Mouse (Mus musculus): Measurements from ENCODE around the gene Cage1. TPM values are rescaled to one million over a fixed set of nuclear protein-coding genes. Genes with fewer than 3 reads are reported as not detected.

The Cage1 gene
- polyA plus RNA-seq, 1 experiment from 2014 or later: 1.1 TPM

- H3K4me1 ChIP-seq (ENCODE audit: control insufficient read depth, insufficient read depth, low read length): no peaks in the 10 kb centered on the region
- no peaks in the 10 kb centered on the region for H3K27me3 ChIP-seq (ENCODE audit: control insufficient read depth, insufficient read depth, low read length)
- WGBS: 20% methylated on average over 7 of the region's 7 CpGs
- peak overlapping the region; percentile 98; the same call in 1 of the 2 replicates for H3K9ac ChIP-seq (ENCODE audit: low read depth, low read length)
- H3K27ac ChIP-seq (ENCODE audit: low read depth, low read length): no peak overlapping the region
- peak; percentile 53 for ATAC-seq (ENCODE audit: low FRiP score, low TSS enrichment)
- H3K36me3 ChIP-seq (ENCODE audit: control insufficient read depth, insufficient read depth, low read length): peaks cover 23% of the 10 kb centered on the region
- no peaks in the 10 kb centered on the region for H3K9me3 ChIP-seq (ENCODE audit: control insufficient read depth, low read length)
- H3K4me2 ChIP-seq (replicated peaks; ENCODE audit: low read depth, low read length): peak overlapping the region; percentile 51
- H3K4me3 ChIP-seq (ENCODE audit: low read length): peak overlapping the region; percentile 97
Observed at GRCm38 (mm10) chr13:37994405-37994749, 42.5 kb downstream of the Cage1 start.

- no peaks in the 10 kb centered on the region for H3K27me3 ChIP-seq (ENCODE audit: control insufficient read depth, insufficient read depth, low read length)
- H3K27ac ChIP-seq (ENCODE audit: low read depth, low read length): peak within 1 kb of the TSS; percentile 93
- peaks cover 28% of the 10 kb centered on the region for H3K36me3 ChIP-seq (ENCODE audit: control insufficient read depth, insufficient read depth, low read length)
- no peaks in the 10 kb centered on the region for H3K4me1 ChIP-seq (ENCODE audit: control insufficient read depth, insufficient read depth, low read length)
- peak within 1 kb of the TSS; percentile 98 for H3K9ac ChIP-seq (ENCODE audit: low read depth, low read length)
- H3K4me3 ChIP-seq (ENCODE audit: low read length): peak within 1 kb of the TSS; percentile 97
- ATAC-seq (ENCODE audit: low FRiP score, low TSS enrichment): peak; percentile 98
- H3K4me2 ChIP-seq (replicated peaks; ENCODE audit: low read depth, low read length): peak within 1 kb of the TSS; percentile 74
- WGBS: under 1% methylated on average over 66 of the region's 89 CpGs
- no peaks in the 10 kb centered on the region for H3K9me3 ChIP-seq (ENCODE audit: control insufficient read depth, low read length)
Observed at GRCm38 (mm10) chr13:37993704-37994404, 43.0 kb downstream of the Cage1 start, which contains the start of gene Ssr1. Ssr1 (minus strand) TSS chr13:37994217.

GRCm38 (mm10) chr13:37993376-37993703 lies 43.5 kb downstream of the Cage1 start:
- peaks cover 33% of the 10 kb centered on the region for H3K36me3 ChIP-seq (ENCODE audit: control insufficient read depth, insufficient read depth, low read length)
- H3K27ac ChIP-seq (ENCODE audit: low read depth, low read length): peak overlapping the region; percentile 93
- H3K4me3 ChIP-seq (ENCODE audit: low read length): peak overlapping the region; percentile 97
- no peaks in the 10 kb centered on the region for H3K9me3 ChIP-seq (ENCODE audit: control insufficient read depth, low read length)
- ATAC-seq (ENCODE audit: low FRiP score, low TSS enrichment): no peak; the same call in 1 of the 2 replicates
- peak overlapping the region; percentile 98 for H3K9ac ChIP-seq (ENCODE audit: low read depth, low read length)
- H3K4me2 ChIP-seq (replicated peaks; ENCODE audit: low read depth, low read length): peak overlapping the region; percentile 74
- H3K4me1 ChIP-seq (ENCODE audit: control insufficient read depth, insufficient read depth, low read length): no peaks in the 10 kb centered on the region
- H3K27me3 ChIP-seq (ENCODE audit: control insufficient read depth, insufficient read depth, low read length): no peaks in the 10 kb centered on the region
- WGBS: under 1% methylated on average over 17 of the region's 17 CpGs

- Histone ChIP-seq H3K4me1 (ENCODE audit: control insufficient read depth, insufficient read depth, low read length) (no peaks in the 10 kb centered on the region), H3K27ac (ENCODE audit: low read depth, low read length) (peak overlapping the region; percentile 93; the same call in 1 of the 2 replicates), H3K4me2 (replicated peaks; ENCODE audit: low read depth, low read length) (peak overlapping the region; percentile 74), H3K36me3 (ENCODE audit: control insufficient read depth, insufficient read depth, low read length) (peaks cover 38% of the 10 kb centered on the region), H3K9me3 (ENCODE audit: control insufficient read depth, low read length) (no peaks in the 10 kb centered on the region), H3K9ac (ENCODE audit: low read depth, low read length) (peak overlapping the region; percentile 98), H3K27me3 (ENCODE audit: control insufficient read depth, insufficient read depth, low read length) (no peaks in the 10 kb centered on the region), H3K4me3 (ENCODE audit: low read length) (peak overlapping the region; percentile 97)
- ATAC-seq (ENCODE audit: low FRiP score, low TSS enrichment): no peak
- WGBS: 7% methylated on average over 10 of the region's 10 CpGs
Observed at GRCm38 (mm10) chr13:37992638-37993371, 44.1 kb downstream of the Cage1 start.

- no peak for ATAC-seq (ENCODE audit: low FRiP score, low TSS enrichment)
- peaks cover 67% of the 10 kb centered on the region for H3K36me3 ChIP-seq (ENCODE audit: control insufficient read depth, insufficient read depth, low read length)
- WGBS: 93% methylated on average over 8 of the region's 8 CpGs
Observed at GRCm38 (mm10) chr13:37989701-37990100, 47.2 kb downstream of the Cage1 start.

GRCm38 (mm10) chr13:37986166-37986565 lies 50.7 kb downstream of the Cage1 start:
- no peaks in the 10 kb centered on the region for H3K9me3 ChIP-seq (ENCODE audit: control insufficient read depth, low read length)
- H3K27me3 ChIP-seq (ENCODE audit: control insufficient read depth, insufficient read depth, low read length): no peaks in the 10 kb centered on the region
- peaks cover 95% of the 10 kb centered on the region for H3K36me3 ChIP-seq (ENCODE audit: control insufficient read depth, insufficient read depth, low read length)
- H3K4me3 ChIP-seq (ENCODE audit: low read length): no peak overlapping the region
- H3K27ac ChIP-seq (ENCODE audit: low read depth, low read length): no peak overlapping the region
- WGBS: 87% methylated on average over 10 of the region's 10 CpGs
- H3K9ac ChIP-seq (ENCODE audit: low read depth, low read length): no peak overlapping the region
- no peak overlapping the region for H3K4me2 ChIP-seq (replicated peaks; ENCODE audit: low read depth, low read length)
- no peaks in the 10 kb centered on the region for H3K4me1 ChIP-seq (ENCODE audit: control insufficient read depth, insufficient read depth, low read length)
- ATAC-seq (ENCODE audit: low FRiP score, low TSS enrichment): no peak

More at GRCm38 (mm10) chr13:37989701-37990100, 47.2 kb downstream of the Cage1 start:
- Histone ChIP-seq H3K27ac (ENCODE audit: low read depth, low read length) (no peak overlapping the region), H3K27me3 (ENCODE audit: control insufficient read depth, insufficient read depth, low read length) (no peaks in the 10 kb centered on the region), H3K9ac (ENCODE audit: low read depth, low read length) (no peak overlapping the region), H3K4me3 (ENCODE audit: low read length) (no peak overlapping the region), H3K4me1 (ENCODE audit: control insufficient read depth, insufficient read depth, low read length) (no peaks in the 10 kb centered on the region), H3K9me3 (ENCODE audit: control insufficient read depth, low read length) (no peaks in the 10 kb centered on the region), H3K4me2 (replicated peaks; ENCODE audit: low read depth, low read length) (no peak overlapping the region)

- no peaks in the 10 kb centered on the region for H3K9me3 ChIP-seq (ENCODE audit: control insufficient read depth, low read length)
- H3K4me3 ChIP-seq (ENCODE audit: low read length): no peak overlapping the region
- no peak overlapping the region for H3K9ac ChIP-seq (ENCODE audit: low read depth, low read length)
- H3K36me3 ChIP-seq (ENCODE audit: control insufficient read depth, insufficient read depth, low read length): peaks cover 91% of the 10 kb centered on the region
- no peak overlapping the region for H3K4me2 ChIP-seq (replicated peaks; ENCODE audit: low read depth, low read length)
- no peak for ATAC-seq (ENCODE audit: low FRiP score, low TSS enrichment)
- WGBS: 93% methylated on average over 5 of the region's 5 CpGs
- H3K4me1 ChIP-seq (ENCODE audit: control insufficient read depth, insufficient read depth, low read length): no peaks in the 10 kb centered on the region
- H3K27me3 ChIP-seq (ENCODE audit: control insufficient read depth, insufficient read depth, low read length): no peaks in the 10 kb centered on the region
- no peak overlapping the region for H3K27ac ChIP-seq (ENCODE audit: low read depth, low read length)
Observed at GRCm38 (mm10) chr13:37981063-37981462, 55.8 kb downstream of the Cage1 start.

- H3K4me3 ChIP-seq (ENCODE audit: low read length): no peak overlapping the region
- H3K9ac ChIP-seq (ENCODE audit: low read depth, low read length): no peak overlapping the region
- H3K36me3 ChIP-seq (ENCODE audit: control insufficient read depth, insufficient read depth, low read length): peaks cover 88% of the 10 kb centered on the region
- H3K27me3 ChIP-seq (ENCODE audit: control insufficient read depth, insufficient read depth, low read length): no peaks in the 10 kb centered on the region
- ATAC-seq (ENCODE audit: low FRiP score, low TSS enrichment): no peak
- H3K27ac ChIP-seq (ENCODE audit: low read depth, low read length): no peak overlapping the region
- H3K9me3 ChIP-seq (ENCODE audit: control insufficient read depth, low read length): no peaks in the 10 kb centered on the region
- H3K4me1 ChIP-seq (ENCODE audit: control insufficient read depth, insufficient read depth, low read length): no peaks in the 10 kb centered on the region
- H3K4me2 ChIP-seq (replicated peaks; ENCODE audit: low read depth, low read length): no peak overlapping the region
- WGBS: 92% methylated on average over 10 of the region's 10 CpGs
Observed at GRCm38 (mm10) chr13:37980346-37980745, 56.5 kb downstream of the Cage1 start.

- no peak overlapping the region for H3K27ac ChIP-seq (ENCODE audit: low read depth, low read length)
- H3K27me3 ChIP-seq (ENCODE audit: control insufficient read depth, insufficient read depth, low read length): no peaks in the 10 kb centered on the region
- H3K36me3 ChIP-seq (ENCODE audit: control insufficient read depth, insufficient read depth, low read length): peaks cover 81% of the 10 kb centered on the region
- ATAC-seq (ENCODE audit: low FRiP score, low TSS enrichment): no peak
- H3K9ac ChIP-seq (ENCODE audit: low read depth, low read length): no peak overlapping the region
- no peak overlapping the region for H3K4me3 ChIP-seq (ENCODE audit: low read length)
- H3K9me3 ChIP-seq (ENCODE audit: control insufficient read depth, low read length): no peaks in the 10 kb centered on the region
- H3K4me2 ChIP-seq (replicated peaks; ENCODE audit: low read depth, low read length): no peak overlapping the region
- H3K4me1 ChIP-seq (ENCODE audit: control insufficient read depth, insufficient read depth, low read length): no peaks in the 10 kb centered on the region
- WGBS: 96% methylated on average over 12 of the region's 12 CpGs
Observed at GRCm38 (mm10) chr13:37979506-37979905, 57.4 kb downstream of the Cage1 start.
